Mouse (Mus musculus): ENCODE results near the gene Efcab7. TPM values are rescaled to one million over a fixed set of nuclear protein-coding genes. Genes with fewer than 3 reads are reported as not detected.

Efcab7 gene
- polyA plus RNA-seq, 1 experiment: not detected

- Histone ChIP-seq H3K27ac (ENCODE audit: insufficient read depth, low read depth, low read length) (no peak overlapping the region), H3K4me3 (ENCODE audit: insufficient read depth, low read depth, low read length) (no peak overlapping the region), H3K4me1 (ENCODE audit: control insufficient read depth, insufficient read depth, low read length) (0 out of 2 replicates have a peak, but pooled peaks cover 2% of the 10 kb centered on the region)
- 63% methylated on average over 16 of the region's 16 CpGs for WGBS
- TF ChIP-seq CTCF (IDR thresholded peaks at IDR 0.05; ENCODE audit: insufficient read depth, low read depth, low read length): no peak
- TF ChIP-seq POLR2A (IDR thresholded peaks at IDR 0.05; ENCODE audit: insufficient read depth, low read depth, low read length): no peak
These were observed 110.9 kb downstream of the Efcab7 start for GRCm38 (mm10) chr4:99939711-99940505.

- Histone ChIP-seq H3K4me3 (ENCODE audit: insufficient read depth, low read depth, low read length) (no peak overlapping the region), H3K4me1 (ENCODE audit: control insufficient read depth, insufficient read depth, low read length) (0 out of 2 replicates have a peak, but pooled peaks cover 2% of the 10 kb centered on the region), H3K27ac (ENCODE audit: insufficient read depth, low read depth, low read length) (no peak overlapping the region)
- WGBS: 85% methylated on average over 10 of the region's 10 CpGs
- TF ChIP-seq POLR2A (IDR thresholded peaks at IDR 0.05; ENCODE audit: insufficient read depth, low read depth, low read length): no peak
- no peak for TF ChIP-seq CTCF (IDR thresholded peaks at IDR 0.05; ENCODE audit: insufficient read depth, low read depth, low read length)
These were observed 112.8 kb downstream of the Efcab7 start for GRCm38 (mm10) chr4:99941655-99942414.

- Histone ChIP-seq H3K4me3 (ENCODE audit: insufficient read depth, low read depth, low read length) (no peak overlapping the region), H3K4me1 (ENCODE audit: control insufficient read depth, insufficient read depth, low read length) (0 out of 2 replicates have a peak, but pooled peaks cover 2% of the 10 kb centered on the region), H3K27ac (ENCODE audit: insufficient read depth, low read depth, low read length) (no peak overlapping the region)
- 85% methylated on average over 2 of the region's 2 CpGs for WGBS
- no peak for TF ChIP-seq CTCF (IDR thresholded peaks at IDR 0.05; ENCODE audit: insufficient read depth, low read depth, low read length)
- TF ChIP-seq POLR2A (IDR thresholded peaks at IDR 0.05; ENCODE audit: insufficient read depth, low read depth, low read length): no peak
These were observed 115.6 kb downstream of the Efcab7 start for GRCm38 (mm10) chr4:99944606-99945005.

- TF ChIP-seq POLR2A (IDR thresholded peaks at IDR 0.05; ENCODE audit: insufficient read depth, low read depth, low read length) (no peak), CTCF (IDR thresholded peaks at IDR 0.05; ENCODE audit: insufficient read depth, low read depth, low read length) (no peak)
- no peak overlapping the region for H3K27ac ChIP-seq (ENCODE audit: insufficient read depth, low read depth, low read length)
- 84% methylated on average over 7 of the region's 7 CpGs for WGBS
- no peak overlapping the region for H3K4me3 ChIP-seq (ENCODE audit: insufficient read depth, low read depth, low read length)
- 0 out of 2 replicates have a peak, but pooled peaks cover 2% of the 10 kb centered on the region for H3K4me1 ChIP-seq (ENCODE audit: control insufficient read depth, insufficient read depth, low read length)
These were observed 116.0 kb downstream of the Efcab7 start for GRCm38 (mm10) chr4:99945011-99945410.

GRCm38 (mm10) chr4:99946516-99946915, 117.5 kb downstream of the Efcab7 start:
- H3K27ac ChIP-seq (ENCODE audit: insufficient read depth, low read depth, low read length): no peak overlapping the region
- 86% methylated on average over 2 of the region's 2 CpGs for WGBS
- TF ChIP-seq POLR2A (IDR thresholded peaks at IDR 0.05; ENCODE audit: insufficient read depth, low read depth, low read length) (no peak), CTCF (IDR thresholded peaks at IDR 0.05; ENCODE audit: insufficient read depth, low read depth, low read length) (no peak)
- H3K4me3 ChIP-seq (ENCODE audit: insufficient read depth, low read depth, low read length): no peak overlapping the region
- 0 out of 2 replicates have a peak, but pooled peaks cover 2% of the 10 kb centered on the region for H3K4me1 ChIP-seq (ENCODE audit: control insufficient read depth, insufficient read depth, low read length)

- TF ChIP-seq CTCF (IDR thresholded peaks at IDR 0.05; ENCODE audit: insufficient read depth, low read depth, low read length): no peak
- TF ChIP-seq POLR2A (IDR thresholded peaks at IDR 0.05; ENCODE audit: insufficient read depth, low read depth, low read length): no peak
- H3K4me1 ChIP-seq (ENCODE audit: control insufficient read depth, insufficient read depth, low read length): no peaks in the 10 kb centered on the region
- H3K27ac ChIP-seq (ENCODE audit: insufficient read depth, low read depth, low read length): no peak overlapping the region
- WGBS: 71% methylated on average over 1 of the region's 1 CpGs
- H3K4me3 ChIP-seq (ENCODE audit: insufficient read depth, low read depth, low read length): no peak overlapping the region
These were observed 118.2 kb downstream of the Efcab7 start for GRCm38 (mm10) chr4:99947192-99947591.

- H3K27ac ChIP-seq (ENCODE audit: insufficient read depth, low read depth, low read length): no peak overlapping the region
- H3K4me3 ChIP-seq (ENCODE audit: insufficient read depth, low read depth, low read length): no peak overlapping the region
- 100% methylated on average over 1 of the region's 1 CpGs for WGBS
- H3K4me1 ChIP-seq (ENCODE audit: control insufficient read depth, insufficient read depth, low read length): no peaks in the 10 kb centered on the region
- no peak for TF ChIP-seq POLR2A (IDR thresholded peaks at IDR 0.05; ENCODE audit: insufficient read depth, low read depth, low read length)
- no peak for TF ChIP-seq CTCF (IDR thresholded peaks at IDR 0.05; ENCODE audit: insufficient read depth, low read depth, low read length)
These were observed 118.9 kb downstream of the Efcab7 start for GRCm38 (mm10) chr4:99947896-99948295.

GRCm38 (mm10) chr4:99953904-99954303, 124.9 kb downstream of the Efcab7 start:
- TF ChIP-seq POLR2A (IDR thresholded peaks at IDR 0.05; ENCODE audit: insufficient read depth, low read depth, low read length) (no peak), CTCF (IDR thresholded peaks at IDR 0.05; ENCODE audit: insufficient read depth, low read depth, low read length) (no peak)
- 95% methylated on average over 2 of the region's 2 CpGs for whole genome bisulfite sequencing
- Histone ChIP-seq H3K4me3 (ENCODE audit: insufficient read depth, low read depth, low read length) (no peak overlapping the region), H3K4me1 (ENCODE audit: control insufficient read depth, insufficient read depth, low read length) (peaks cover 6% of the 10 kb centered on the region), H3K27ac (ENCODE audit: insufficient read depth, low read depth, low read length) (no peak overlapping the region)

- no peak overlapping the region for H3K4me3 ChIP-seq (ENCODE audit: insufficient read depth, low read depth, low read length)
- TF ChIP-seq CTCF (IDR thresholded peaks at IDR 0.05; ENCODE audit: insufficient read depth, low read depth, low read length) (no peak), POLR2A (IDR thresholded peaks at IDR 0.05; ENCODE audit: insufficient read depth, low read depth, low read length) (no peak)
- no peak overlapping the region for H3K27ac ChIP-seq (ENCODE audit: insufficient read depth, low read depth, low read length)
- WGBS: 60% methylated on average over 10 of the region's 10 CpGs
- peaks cover 9% of the 10 kb centered on the region for H3K4me1 ChIP-seq (ENCODE audit: control insufficient read depth, insufficient read depth, low read length)
These were observed 126.4 kb downstream of the Efcab7 start for GRCm38 (mm10) chr4:99955396-99955795.
